Mouse (Mus musculus): Measurements from ENCODE around the gene 9130213A22Rik.
A peak's percentile ranks its signal among the peaks of the same experiment; 100 is the strongest.
"Not testable (repeated sequence)": the region's sequence is repeated elsewhere in the genome, so short reads cannot be mapped to it uniquely, and the experiment has no call there.

The 9130213A22Rik gene

DNA sequence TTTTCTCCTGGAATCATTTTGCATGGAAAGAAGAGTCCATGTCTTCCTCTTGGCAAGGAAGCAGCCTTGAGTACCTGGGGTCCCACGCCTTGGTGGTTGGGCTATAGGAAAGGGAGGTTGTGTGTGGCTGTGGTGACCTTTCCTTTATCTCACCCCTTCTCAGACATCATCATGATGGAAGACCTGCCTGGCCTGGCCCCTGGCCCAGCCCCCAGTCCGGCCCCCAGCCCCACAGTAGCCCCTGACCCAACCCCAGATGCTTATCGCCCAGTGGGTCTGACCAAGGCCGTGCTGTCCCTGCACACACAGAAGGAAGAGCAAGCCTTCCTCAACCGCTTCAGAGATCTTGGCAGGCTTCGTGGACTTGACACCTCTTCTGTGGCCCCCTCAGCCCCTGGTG is 17.2 kb downstream of the 9130213A22Rik start:
- peak; percentile 13 for DNase-seq

DNA sequence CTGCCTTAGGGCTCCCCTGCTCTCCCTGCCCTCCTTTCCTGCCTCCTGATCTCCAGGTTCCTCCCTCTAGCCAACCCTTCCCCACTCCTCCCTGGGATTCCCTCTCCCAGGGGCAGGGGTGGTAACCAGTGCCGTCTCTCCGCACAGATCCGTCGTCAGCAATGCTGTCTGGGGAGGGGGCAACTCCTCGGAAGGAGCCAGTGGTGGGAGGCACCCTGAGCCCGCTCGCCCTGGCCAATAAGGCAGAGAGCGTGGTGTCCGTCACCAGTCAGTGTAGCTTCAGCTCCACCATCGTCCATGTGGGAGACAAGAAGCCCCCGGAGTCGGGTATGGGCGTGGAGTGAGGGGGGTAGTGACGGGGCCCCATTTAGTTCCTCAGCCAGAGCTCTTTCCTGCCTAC is 17.9 kb downstream of the 9130213A22Rik start:
- peak; percentile 28 for DNase-seq

GRCm38 (mm10) chr11:69103531-69104435 is 18.6 kb downstream of the 9130213A22Rik start:
- DNase-seq: peak; percentile 30

GRCm38 (mm10) chr11:69103121-69103520 is 19.3 kb downstream of the 9130213A22Rik start:
- peak; percentile 28 for DNase-seq

DNA sequence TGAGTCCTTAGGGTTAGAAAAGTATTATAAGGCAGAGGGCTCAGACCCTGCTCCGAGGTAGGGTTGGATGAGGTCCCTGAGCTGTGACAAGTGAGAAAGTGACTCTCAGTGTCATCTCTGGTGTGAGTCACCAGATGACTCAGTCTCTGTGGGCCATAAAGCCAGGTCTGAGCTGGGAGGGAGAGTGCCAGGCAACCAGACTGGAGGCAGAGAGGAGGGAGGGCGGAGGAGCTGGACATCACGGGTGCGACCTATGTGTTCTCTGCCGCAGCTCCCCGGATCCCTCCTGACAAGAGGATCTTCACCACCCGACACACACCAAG is 20.0 kb downstream of the 9130213A22Rik start:
- DNase-seq: peak; percentile 44

DNA sequence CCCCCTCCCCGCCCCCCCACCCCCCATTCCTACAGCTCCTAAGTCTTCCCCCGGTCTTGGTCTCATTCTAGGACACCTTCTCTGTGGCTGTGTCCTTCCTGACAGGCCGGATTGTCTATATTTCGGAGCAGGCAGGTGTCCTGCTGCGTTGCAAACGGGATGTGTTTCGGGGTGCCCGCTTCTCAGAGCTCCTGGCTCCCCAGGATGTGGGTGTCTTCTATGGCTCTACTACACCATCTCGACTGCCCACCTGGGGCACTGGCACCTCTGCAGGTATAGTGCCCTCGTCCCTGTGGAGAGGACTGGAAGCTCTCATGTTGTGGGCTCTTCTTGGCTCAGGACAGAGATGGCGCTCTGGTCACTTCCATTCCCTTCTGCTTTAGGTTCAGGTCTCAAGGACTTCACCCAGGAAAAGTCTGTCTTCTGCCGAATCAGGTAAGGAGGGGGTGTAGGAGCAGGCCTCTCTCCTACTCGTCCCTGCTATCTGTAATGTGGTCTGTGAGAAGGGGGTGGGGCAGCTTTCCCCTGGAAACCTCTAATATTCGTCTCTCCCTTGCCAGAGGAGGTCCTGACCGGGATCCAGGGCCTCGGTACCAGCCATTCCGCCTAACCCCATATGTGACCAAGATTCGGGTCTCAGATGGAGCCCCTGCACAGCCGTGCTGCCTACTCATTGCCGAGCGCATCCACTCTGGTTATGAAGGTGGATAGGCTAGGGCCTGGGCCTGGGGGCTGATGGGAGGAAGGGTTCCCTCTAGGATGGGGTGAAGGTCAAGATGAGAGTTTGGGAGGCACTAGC is 20.6 kb downstream of the 9130213A22Rik start:
- DNase-seq: peak; percentile 35

DNA sequence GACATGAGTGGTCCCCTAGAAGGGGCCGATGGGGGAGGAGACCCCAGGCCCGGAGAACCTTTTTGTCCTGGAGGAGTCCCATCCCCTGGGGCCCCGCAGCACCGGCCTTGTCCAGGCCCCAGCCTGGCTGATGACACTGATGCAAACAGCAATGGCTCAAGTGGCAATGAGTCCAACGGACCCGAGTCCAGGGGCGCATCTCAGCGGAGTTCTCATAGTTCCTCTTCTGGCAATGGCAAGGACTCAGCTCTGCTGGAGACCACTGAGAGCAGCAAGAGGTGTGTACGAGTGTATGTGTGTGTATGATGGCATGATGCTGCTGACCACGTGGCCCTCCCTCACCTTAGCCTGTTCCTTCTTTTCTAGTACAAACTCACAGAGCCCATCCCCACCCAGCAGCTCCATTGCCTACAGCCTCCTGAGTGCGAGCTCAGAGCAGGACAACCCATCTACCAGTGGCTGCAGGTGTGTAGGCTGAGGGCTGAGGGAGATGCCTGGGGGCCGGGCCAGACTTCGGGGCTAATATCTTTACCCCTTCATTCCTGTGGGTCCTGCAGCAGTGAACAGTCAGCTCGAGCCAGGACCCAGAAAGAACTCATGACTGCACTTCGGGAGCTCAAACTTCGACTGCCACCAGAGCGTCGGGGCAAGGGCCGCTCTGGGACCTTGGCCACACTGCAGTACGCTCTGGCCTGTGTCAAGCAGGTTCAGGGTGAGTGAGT is 21.6 kb downstream of the 9130213A22Rik start:
- DNase-seq: peak; percentile 54

DNA sequence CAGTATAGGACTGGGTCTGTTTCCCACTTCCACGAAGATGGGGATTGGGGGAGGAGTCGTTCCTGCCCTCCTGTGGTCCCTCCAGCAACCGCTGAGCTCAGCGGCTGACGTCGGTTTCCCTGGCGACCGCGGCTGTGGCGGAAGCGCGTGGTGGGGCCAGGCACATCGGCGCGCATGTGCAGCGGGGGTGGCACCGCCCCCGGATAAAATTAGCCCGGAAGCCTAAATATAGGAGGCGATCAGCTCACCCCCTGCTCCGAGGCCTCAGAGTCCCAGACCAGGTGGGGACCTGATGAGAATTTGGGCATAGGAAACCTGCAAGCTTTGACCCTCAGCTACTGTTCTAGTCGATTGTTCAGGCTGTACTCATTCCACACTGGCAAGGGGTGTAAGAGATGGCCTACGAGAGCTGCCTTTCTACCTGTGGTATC is 22.5 kb downstream of the 9130213A22Rik start:
- peak; percentile 88 for DNase-seq

DNA sequence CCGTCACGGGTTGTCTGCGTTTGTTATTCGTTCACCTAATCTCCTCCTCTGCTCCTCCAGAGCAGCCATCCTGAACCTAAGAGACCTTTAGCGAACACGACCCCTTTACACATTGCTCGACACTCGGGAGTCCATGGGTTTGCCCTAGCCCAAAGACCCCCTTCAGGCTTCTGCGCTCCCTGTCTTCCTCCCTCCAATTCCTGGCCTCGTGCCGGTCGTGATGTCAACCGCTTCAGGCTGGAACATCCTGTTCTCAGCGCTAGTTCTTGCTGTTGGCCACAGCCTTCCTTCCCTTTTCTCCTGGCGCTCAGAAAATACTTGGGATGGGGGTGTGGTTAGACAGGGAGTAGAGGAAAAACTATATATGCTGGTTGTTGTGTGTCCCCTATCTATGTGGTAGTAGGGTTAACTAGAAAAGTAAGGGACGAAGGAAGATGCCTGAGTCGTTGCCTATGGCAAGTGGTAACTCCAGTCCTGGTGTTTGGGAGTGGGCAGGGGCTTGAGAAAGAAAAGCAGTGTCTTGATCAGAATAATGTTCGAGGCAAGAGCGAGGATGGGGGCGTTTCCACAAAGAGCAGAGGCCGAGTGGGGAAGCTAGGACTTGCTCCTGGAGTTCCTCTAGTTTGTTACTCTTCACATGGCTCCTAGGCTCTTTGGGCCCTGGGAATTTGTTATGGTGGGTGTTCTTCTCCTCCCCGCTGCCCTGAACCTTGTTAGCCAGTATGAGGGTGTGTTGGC is 23.0 kb downstream of the 9130213A22Rik start:
- DNase-seq: peak; percentile 79

- peak; percentile 100 for DNase-seq
Measured at GRCm38 (mm10) chr11:69098762-69099091, 23.7 kb downstream of the 9130213A22Rik start.

DNA sequence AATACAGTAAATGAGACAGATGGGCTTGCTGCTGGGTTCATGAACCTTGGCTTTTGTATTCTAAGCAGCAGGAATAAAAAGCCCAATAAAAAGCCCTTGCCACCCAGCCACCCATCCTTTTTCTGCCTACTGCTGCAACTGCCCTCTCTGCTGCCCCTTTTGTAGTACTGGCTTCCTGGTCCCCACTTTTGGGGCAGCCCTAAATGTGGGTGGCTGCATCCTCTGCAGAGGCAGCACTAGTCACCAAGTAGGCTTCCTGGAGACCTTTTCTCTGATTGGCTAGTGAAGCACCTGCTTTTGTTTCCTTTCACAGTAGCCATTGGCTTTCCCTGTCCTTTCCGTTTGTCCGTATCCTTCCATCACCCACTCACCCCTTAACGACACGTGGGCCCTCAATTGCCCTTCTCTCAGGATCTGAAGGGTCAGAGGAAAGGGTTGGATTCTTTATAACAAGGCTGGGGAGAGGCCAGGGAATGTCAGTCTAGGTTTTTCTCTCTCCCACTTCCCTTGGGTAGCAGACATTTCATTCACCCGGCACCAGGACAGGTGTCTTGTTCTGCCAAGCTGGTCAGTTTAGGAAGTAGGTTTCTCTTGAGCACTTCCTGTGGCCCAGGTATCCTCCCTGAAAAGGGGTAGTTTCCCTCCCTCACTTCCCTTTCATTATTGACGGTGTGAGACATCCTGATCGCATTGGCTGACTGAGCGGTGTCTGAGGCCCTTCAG is 24.2 kb downstream of the 9130213A22Rik start:
- no peak for DNase-seq

GRCm38 (mm10) chr11:69096987-69097900 is 25.1 kb downstream of the 9130213A22Rik start:
- DNase-seq: peak; percentile 87

GRCm38 (mm10) chr11:69096360-69096986 is 25.9 kb downstream of the 9130213A22Rik start:
- no peak for DNase-seq

- DNase-seq: peak; percentile 33
Measured at GRCm38 (mm10) chr11:69095511-69096231, 26.7 kb downstream of the 9130213A22Rik start.

DNA sequence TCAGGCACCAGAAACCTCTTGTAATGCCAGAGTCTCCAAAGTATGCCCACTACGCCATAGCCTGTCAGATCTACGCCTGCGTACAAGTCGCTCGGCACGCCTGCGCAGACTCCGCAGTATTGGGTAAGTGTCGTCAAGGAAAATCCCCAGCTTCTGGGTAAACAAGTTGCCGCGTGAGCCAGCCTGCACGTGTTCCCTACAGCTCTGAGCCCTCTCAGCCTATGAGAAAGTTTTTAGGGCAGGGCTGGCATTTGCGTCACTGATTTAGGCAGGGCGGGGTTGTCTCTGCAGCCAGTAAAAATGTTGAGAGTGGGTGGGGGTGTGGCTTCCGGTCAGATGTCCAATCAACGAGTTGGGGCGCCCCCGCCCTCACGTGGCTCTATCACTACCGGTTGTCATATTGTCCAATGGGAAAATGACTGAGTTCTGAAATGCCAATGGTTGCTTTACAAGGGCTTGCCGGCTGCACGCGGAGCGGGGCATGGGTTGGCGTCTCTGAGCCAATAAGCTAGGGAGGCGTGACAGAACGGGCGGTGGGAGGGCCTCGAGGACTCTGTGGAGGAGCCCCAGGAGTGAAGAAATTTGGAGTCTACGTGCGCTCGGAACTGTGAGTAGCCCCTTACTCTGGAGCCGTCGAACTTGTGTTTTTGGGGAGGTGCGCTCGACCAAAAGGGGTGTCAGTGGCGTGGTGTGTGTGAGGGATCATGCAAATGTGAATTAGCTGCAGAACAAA is 27.5 kb downstream of the 9130213A22Rik start, which contains the start of gene Per1:
TSS of gene Per1 (plus strand) at position 521 of the 733 bp plus-strand sequence.
- peak; percentile 99 for DNase-seq

- not testable (repeated sequence) for DNase-seq
Measured at GRCm38 (mm10) chr11:69093856-69094255, 28.5 kb downstream of the 9130213A22Rik start.

DNA sequence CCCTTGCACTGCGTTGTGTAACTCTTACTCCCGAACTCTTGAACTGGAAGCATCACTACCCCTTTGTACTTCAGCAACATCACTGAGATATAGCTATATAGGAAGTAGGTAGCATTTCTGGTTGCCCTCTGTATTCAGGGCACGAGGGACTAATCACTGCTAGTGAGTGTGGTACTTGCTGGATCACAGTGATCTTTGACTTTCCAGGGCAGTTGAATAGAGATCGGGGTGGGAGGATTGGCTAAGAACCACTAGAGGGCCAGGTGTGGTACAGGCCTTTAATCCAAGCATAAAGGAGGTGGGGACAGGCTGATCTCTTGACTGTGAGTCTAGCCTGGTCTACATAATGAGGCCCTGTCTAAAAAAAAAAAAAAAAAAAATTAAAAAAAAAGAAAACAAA is 29.5 kb downstream of the 9130213A22Rik start:
- DNase-seq: no peak

DNA sequence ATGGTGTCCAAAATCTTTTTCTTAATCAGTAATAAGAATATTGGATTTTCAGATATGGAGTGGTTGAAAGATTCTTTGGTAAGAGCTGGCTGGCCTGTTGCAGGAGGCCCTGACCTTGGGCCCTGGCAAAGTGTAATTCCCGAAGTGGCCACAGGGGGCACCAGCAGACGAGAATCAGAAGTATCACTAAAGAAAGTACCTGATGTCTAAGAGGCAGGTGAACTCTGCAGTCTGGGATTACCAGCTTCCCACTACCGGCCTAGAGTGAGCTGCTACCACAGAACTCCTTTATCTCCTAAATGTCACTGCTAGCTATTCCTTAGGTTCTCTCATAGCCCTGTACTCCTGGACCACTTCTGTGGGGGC is 30.0 kb downstream of the 9130213A22Rik start:
- DNase-seq: peak; percentile 87
